Mouse (Mus musculus) liver, embryonic 18 days (tissue): ENCODE measurements around the gene Sdhaf1. TPM values are rescaled to one million over a fixed set of nuclear protein-coding genes. Genes with fewer than 3 reads are reported as not detected.

Source experiments
- polyA plus RNA-seq: library from polyadenylated mRNA; depleted of rRNA; stranded (reverse); fragments of >200 nt; gene quantifications from 2 replicates; pipeline ENCODE4 v1.2.3, GENCODE M21; 2012; rRNA removed

Gene Sdhaf1
- polyA plus RNA-seq = 6.4 and 7.1 TPM in 2 replicates

GRCm38 (mm10) chr7:30323795-30324194 is at the start of gene Sdhaf1:
Gene Sdhaf1, minus strand, starts transcription at chr7:30323895.

GRCm38 (mm10) chr7:30362652-30363343 is 39.1 kb upstream of the Sdhaf1 start, which contains the start of gene Lrfn3:
Gene Lrfn3, minus strand, starts transcription at chr7:30362772.

GRCm38 (mm10) chr7:30321539-30322284 is 2.0 kb downstream of the Sdhaf1 start, which contains the start of gene E130208F15Rik:
Gene E130208F15Rik, plus strand, starts transcription at chr7:30321740.

GRCm38 (mm10) chr7:30314721-30315155 is 9.0 kb downstream of the Sdhaf1 start, which contains the start of gene Syne4:
Gene Syne4, plus strand, starts transcription at chr7:30314807.

GRCm38 (mm10) chr7:30308076-30309005 is 15.4 kb downstream of the Sdhaf1 start, which contains the start of gene Alkbh6:
Gene Alkbh6, plus strand, starts transcription at chr7:30308717.

GRCm38 (mm10) chr7:30291215-30292131 is 32.2 kb downstream of the Sdhaf1 start, which contains the start of gene Clip3:
Gene Clip3, plus strand, starts transcription at chr7:30291728.

GRCm38 (mm10) chr7:30279951-30280669 is 43.6 kb downstream of the Sdhaf1 start, which contains the start of the genes Thap8 and Wdr62:
Gene Thap8, plus strand, starts transcription at chr7:30280094.
Gene Wdr62, minus strand, starts transcription at chr7:30280419.

Other genes with a start within 250 kb of the Sdhaf1 start
- 0.04 and 0.05 TPM in 2 replicates for gene Gm26920, start 233.5 kb downstream of the Sdhaf1 start, polyA plus RNA-seq
- gene Zfp566, start 233.4 kb downstream of the Sdhaf1 start, polyA plus RNA-seq = 0.59 and 0.87 TPM in 2 replicates
- gene Zfp260, start 229.1 kb downstream of the Sdhaf1 start, polyA plus RNA-seq = 7.9 and 8.2 TPM in 2 replicates
- gene Zfp382, start 202.0 kb downstream of the Sdhaf1 start, polyA plus RNA-seq = 0.58 and 0.79 TPM in 2 replicates
- 19.5 and 20.2 TPM in 2 replicates for gene Zfp146, start 154.1 kb downstream of the Sdhaf1 start, polyA plus RNA-seq
- 8.5 and 12.2 TPM in 2 replicates for gene Cox7a1, start 139.8 kb downstream of the Sdhaf1 start, polyA plus RNA-seq
- gene Capns1, start 125.1 kb downstream of the Sdhaf1 start, polyA plus RNA-seq = 118 and 128 TPM in 2 replicates
- gene Polr2i, start 91.9 kb downstream of the Sdhaf1 start, polyA plus RNA-seq = 52.4 and 53.8 TPM in 2 replicates
- 16.3 and 18.1 TPM in 2 replicates for gene Tbcb, start 91.6 kb downstream of the Sdhaf1 start, polyA plus RNA-seq
- not detected in 2 replicates for gene Ovol3, start 88.2 kb downstream of the Sdhaf1 start, polyA plus RNA-seq
- gene Thap8, start 43.8 kb downstream of the Sdhaf1 start, polyA plus RNA-seq = 0.03 and 0.06 TPM in 2 replicates
- 7.1 and 8.5 TPM in 2 replicates for gene Wdr62, start 43.5 kb downstream of the Sdhaf1 start, polyA plus RNA-seq
- gene Clip3, start 32.2 kb downstream of the Sdhaf1 start, polyA plus RNA-seq = 0.48 and 1.3 TPM in 2 replicates
- 18.7 and 21.2 TPM in 2 replicates for gene Alkbh6, start 15.2 kb downstream of the Sdhaf1 start, polyA plus RNA-seq
- gene Syne4, start 9.1 kb downstream of the Sdhaf1 start, polyA plus RNA-seq = 33.6 and 40.1 TPM in 2 replicates
- gene E130208F15Rik, start 2.2 kb downstream of the Sdhaf1 start, polyA plus RNA-seq = 0.35 and 0.37 TPM in 2 replicates
- gene Lrfn3, start 38.9 kb upstream of the Sdhaf1 start, polyA plus RNA-seq = 4.1 and 4.2 TPM in 2 replicates
- 219 and 235 TPM in 2 replicates for gene Tyrobp, start 89.9 kb upstream of the Sdhaf1 start, polyA plus RNA-seq
- gene Hcst, start 96.0 kb upstream of the Sdhaf1 start, polyA plus RNA-seq = 9.2 and 10.5 TPM in 2 replicates
- gene Nfkbid, start 97.8 kb upstream of the Sdhaf1 start, polyA plus RNA-seq = 1.9 TPM in 2 replicates
- 2.4 and 2.6 TPM in 2 replicates for gene Aplp1, start 121.6 kb upstream of the Sdhaf1 start, polyA plus RNA-seq
- 0.08 and 0.24 TPM in 2 replicates for gene Kirrel2, start 133.8 kb upstream of the Sdhaf1 start, polyA plus RNA-seq
- 0.01 and 0.06 TPM in 2 replicates for gene Nphs1, start 134.4 kb upstream of the Sdhaf1 start, polyA plus RNA-seq
- gene Prodh2, start 169.7 kb upstream of the Sdhaf1 start, polyA plus RNA-seq = 170 and 183 TPM in 2 replicates
- 3.4 and 4.6 TPM in 2 replicates for gene Arhgap33, start 211.2 kb upstream of the Sdhaf1 start, polyA plus RNA-seq
- 3.5 and 4.6 TPM in 2 replicates for gene Hspb6, start 228.3 kb upstream of the Sdhaf1 start, polyA plus RNA-seq
- gene Proser3, start 228.4 kb upstream of the Sdhaf1 start, polyA plus RNA-seq = 3.4 and 6.2 TPM in 2 replicates
- gene Lin37, start 235.9 kb upstream of the Sdhaf1 start, polyA plus RNA-seq = 13.1 and 13.4 TPM in 2 replicates
- 20.0 and 21.9 TPM in 2 replicates for gene U2af1l4, start 239.4 kb upstream of the Sdhaf1 start, polyA plus RNA-seq
- gene Gm49396, start 239.4 kb upstream of the Sdhaf1 start, polyA plus RNA-seq = 0.68 and 0.95 TPM in 2 replicates
- gene Psenen, start 239.7 kb upstream of the Sdhaf1 start, polyA plus RNA-seq = 61.9 and 66.3 TPM in 2 replicates
- 1.2 and 1.3 TPM in 2 replicates for gene Igflr1, start 241.5 kb upstream of the Sdhaf1 start, polyA plus RNA-seq